Mouse (Mus musculus) erythroblast, adult 5-6 weeks (primary cell): ENCODE results near the gene Rgl1. TPM values are rescaled to one million over a fixed set of nuclear protein-coding genes. Genes with fewer than 3 reads are reported as not detected.

Experiments used
- ATAC-seq: replicated peaks from 2 replicates; pipeline ENCODE4 v1.8.0; 2016; ENCODE audit warnings: moderate number of reproducible peaks, mild to moderate bottlenecking, moderate TSS enrichment, inconsistent platforms; ENCODE audit not compliant: poor library complexity, low FRiP score, severe bottlenecking
- total RNA-seq, 2 experiments: library from RNA; stranded (forward) in 1 of 2; stranded (reverse) in 1 of 2; fragments of 150-400 nt in 1 of 2; fragments of 200-764, 138-1000 nt in 1 of 2; gene quantifications; 2 replicates each; pipeline versions ENCODE4 v1.2.3 to v1.2.4; 2015 to 2017; ENCODE audit warnings: low replicate concordance in 2 of 2

Rgl1 gene
- total RNA-seq, 2 experiments from 2014 or later, result 5.8 to 14.4 TPM

DNA sequence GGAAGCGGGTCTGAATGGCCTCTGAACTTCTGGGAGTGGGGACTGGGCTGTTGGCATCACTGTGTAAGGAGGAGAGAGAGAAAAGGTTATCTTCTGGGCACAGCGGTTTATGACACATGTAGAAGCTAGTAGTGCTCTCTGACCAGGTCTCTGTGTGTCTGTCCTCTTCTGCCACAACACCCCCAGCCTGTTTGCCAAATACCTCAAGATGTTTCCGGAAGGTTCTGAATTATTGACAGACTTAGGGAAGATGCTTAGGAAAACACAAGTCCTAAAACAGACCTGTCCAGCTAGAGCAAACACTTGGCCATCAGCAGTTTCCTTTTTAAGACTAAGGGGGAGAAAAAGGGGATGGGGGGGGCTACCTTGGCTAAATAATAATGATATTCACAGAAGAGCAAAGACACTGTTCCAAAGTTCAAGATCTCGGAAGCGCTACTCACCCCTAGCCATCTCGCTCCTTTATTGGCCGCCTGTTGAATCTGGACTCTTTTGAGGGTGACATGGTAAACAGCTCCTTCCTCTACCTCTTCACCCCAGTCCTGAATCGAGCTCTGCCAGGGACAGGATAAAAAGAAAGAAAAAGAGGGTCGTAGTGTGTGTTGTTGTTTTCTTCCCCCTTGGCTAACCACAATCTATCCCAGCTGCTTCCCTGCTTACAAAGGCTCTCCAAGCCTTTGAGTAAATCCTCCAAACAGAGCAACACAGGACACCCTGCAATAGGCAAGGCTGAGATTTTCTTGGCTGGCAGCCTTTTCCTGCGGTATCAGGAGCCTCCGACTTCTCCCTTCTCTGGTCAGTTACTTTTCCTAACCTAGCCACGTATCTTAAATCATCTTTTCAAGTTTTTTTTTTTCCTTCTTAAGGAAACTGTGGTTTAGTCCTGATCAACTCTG is 142.5 kb downstream of the Rgl1 start:
- no peak for ATAC-seq

DNA sequence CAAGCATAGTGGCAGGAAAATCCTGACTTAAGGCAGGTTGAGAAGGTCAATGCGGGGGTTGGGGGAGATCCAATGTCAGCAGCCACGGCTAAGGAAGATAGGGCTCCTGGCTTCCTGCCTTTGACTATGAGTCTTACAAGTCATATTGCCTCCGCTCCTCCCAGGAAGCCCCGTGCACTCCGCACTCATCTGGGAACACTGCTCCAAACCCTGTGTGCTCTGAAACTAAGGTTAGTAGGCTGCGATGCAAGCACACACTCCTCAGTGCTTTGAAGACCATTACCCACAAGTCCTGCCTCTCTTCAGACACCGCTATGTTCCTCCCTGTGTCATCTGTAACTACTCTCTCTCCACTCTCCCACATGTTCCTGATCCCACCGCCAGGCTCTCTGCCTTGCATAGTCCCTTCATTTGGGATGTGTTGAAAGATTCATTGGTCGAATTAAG is 143.4 kb downstream of the Rgl1 start:
- ATAC-seq, result no peak

- ATAC-seq, result no peak
Measured at GRCm38 (mm10) chr1:152621624-152622023, 144.5 kb downstream of the Rgl1 start.

GRCm38 (mm10) chr1:152619396-152619795 is 146.8 kb downstream of the Rgl1 start:
- ATAC-seq, result no peak

DNA sequence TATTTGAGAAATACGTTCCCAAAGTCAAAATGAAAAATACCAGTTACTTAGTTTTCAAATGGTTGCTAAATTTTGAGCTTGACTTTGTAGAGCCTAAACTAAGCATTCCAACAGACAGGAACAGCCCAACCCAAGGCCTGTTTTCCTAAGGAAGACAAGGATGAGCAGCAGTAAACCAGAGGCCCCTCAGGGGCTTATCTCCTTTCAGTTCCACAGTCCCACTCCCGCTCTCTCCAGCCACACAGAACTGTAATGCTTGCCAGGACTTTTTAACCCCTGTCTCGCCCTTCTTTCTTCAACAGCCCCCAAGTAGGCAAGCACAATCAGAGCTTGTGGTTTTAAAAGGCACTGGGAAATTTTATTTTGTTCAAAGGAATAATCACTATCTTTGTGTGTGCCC is 147.3 kb downstream of the Rgl1 start:
- ATAC-seq, result no peak

- ATAC-seq, result no peak
Measured at GRCm38 (mm10) chr1:152618381-152618780, 147.8 kb downstream of the Rgl1 start.

DNA sequence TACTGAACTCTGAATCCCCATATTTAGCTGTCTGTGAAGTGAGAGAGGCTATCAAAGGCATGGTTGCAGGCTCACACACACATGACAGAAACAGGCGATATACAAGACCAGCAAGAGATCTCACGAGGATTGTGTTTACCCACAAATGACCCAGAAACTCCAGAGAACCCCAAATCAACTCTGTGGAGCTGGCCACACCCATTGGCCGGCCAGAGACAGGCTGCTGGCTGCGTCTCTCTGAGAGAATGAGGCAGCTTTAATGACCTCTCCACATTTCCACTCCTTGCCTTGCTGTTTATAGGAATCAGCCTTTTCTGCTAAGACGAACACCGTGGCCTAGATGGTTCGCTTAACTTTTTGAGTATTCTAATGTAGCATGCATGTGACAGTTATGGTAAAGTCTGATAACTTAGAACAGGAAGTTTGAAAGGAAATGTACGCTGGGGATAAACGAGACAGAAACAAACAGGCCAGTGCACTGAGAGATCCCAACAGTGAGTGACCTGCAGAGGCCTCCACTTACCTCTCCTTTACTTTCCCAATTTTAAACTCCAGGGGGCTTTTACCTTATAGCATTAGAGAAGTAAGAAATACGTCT is 148.3 kb downstream of the Rgl1 start:
- ATAC-seq, result peak; percentile 87

GRCm38 (mm10) chr1:152616777-152617057 is 149.4 kb downstream of the Rgl1 start:
- no peak for ATAC-seq

- ATAC-seq, result no peak
Measured at GRCm38 (mm10) chr1:152615987-152616776, 150.0 kb downstream of the Rgl1 start.

DNA sequence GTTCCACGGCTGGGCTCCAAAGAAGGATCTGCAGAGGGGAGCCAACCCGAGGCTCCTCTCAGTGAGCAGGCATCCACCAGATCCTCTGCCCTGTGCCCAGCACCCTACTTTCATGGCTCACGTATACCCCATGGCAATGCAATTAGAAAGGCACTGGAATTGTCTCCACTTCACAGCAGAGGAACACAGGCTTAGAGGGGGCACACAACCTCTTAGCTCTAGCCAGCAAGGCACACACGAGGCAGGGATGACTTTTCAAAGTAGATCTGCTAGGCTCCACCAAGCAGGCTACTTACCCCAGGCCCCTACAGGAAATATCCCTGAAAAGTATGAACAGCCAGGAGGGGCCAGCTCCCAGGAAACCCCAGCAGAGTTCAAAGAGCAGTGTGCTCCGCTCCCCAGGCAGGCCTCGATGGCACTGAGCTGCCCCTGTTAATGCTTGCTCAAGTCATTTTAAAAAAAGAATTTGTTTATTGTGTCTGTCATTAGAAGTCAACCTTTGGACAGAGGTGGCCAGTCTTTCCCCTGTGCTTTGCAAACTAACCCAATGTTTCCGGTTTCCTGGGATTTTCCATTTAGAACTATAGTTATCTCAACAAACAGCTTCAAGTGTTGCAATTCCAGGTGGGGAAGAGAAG is 151.3 kb downstream of the Rgl1 start:
- no peak for ATAC-seq

DNA sequence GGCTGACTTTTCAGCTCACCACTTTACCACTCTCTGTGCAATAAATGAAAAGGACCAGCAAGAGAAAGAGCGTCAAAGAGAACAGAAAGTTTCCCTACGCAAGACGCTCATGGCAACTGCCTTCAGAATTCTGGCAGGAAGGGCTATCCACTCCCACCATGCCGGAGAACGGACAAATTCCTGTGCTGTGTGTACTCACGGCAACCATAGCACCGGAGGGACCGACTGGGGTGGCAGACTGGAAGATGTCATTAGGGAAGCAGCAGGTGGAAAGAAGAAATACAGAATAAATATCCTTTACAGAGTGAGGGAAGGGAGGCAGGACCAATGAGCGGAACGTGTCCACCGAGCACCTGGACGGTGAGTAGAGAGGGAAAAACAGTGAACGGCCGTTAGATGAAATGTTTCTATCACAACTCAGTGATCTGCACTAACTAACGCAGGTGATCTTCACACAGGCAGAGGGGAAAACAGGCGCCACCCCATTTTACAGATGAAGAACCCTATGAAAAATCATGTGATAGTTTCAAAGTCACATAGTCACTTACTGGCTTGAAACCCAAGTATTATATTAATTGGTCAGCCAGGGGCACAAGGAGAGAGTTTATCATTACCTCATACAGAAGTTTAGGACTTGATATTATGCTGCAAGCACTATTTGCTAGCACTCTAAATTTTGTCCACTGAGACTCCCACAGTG is 152.8 kb downstream of the Rgl1 start:
- no peak for ATAC-seq

DNA sequence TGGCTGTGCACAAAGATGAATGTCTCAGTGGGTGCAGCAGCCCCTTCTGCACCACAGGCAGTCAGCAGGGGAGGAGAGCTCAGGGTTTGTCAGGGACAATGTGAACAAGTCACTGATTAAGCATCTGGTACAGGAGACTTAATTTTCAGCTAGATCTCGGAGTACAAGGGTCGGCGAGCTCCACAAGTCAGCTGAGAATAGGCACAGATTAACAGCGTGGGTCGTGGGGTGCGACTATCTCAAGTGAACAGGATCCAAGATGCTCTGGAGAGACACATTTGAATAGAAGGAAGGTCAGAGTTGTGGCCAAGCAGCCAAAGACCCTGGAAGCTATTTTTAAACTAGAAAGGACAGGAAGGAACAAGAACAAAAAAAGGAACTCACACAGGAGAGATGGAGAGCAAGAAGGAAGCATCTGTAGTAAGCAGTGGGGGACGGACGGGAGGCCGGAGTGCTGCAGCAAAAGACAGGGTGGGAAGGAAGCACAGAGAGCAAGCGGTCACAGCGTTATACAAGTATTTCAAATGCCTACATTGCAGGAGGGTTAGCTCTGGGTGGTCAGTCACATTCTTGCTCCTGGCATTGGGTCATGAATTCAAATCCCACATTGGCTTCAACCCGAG is 153.5 kb downstream of the Rgl1 start:
- no peak for ATAC-seq

DNA sequence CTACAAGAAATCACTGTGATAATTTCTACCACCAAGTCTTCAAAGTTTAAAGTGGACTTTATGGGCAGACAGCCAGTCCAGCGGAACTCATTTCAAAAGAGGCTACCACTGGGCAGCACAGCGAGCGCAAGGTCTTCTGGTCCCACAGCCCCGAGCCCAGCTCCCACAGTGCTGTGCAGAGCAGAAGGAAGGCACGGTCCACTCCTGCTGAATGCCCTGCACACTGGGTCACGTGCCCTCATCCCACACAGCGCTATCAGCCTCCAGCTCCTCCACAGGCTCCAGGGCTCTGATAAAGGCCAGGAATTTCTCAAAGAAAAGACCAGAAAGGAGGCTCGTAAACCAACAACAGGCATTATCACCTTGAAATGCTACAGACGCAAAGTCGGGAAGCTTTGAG is 156.6 kb downstream of the Rgl1 start:
- ATAC-seq, result no peak

GRCm38 (mm10) chr1:152609006-152609405 is 157.1 kb downstream of the Rgl1 start:
- no peak for ATAC-seq

DNA sequence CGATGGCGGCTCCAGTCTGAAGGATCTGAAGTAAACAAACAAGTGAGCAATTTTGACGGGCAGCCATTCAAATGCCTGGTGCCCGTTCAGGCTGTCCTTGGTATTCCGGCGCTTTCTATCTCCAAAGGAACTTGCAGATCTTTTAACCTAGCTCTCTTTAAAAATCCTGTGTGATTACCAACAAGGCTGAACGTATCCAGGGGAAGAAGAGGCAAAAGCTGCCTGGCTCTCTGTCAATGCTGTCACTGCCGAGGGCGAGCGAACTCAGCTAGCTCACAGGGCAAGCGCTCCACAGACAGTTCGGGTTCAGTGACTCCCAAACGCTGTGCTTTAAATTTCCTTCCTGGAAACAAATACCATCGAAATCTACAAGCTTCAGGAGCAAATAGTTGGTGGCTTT is 158.4 kb downstream of the Rgl1 start:
- ATAC-seq, result no peak

DNA sequence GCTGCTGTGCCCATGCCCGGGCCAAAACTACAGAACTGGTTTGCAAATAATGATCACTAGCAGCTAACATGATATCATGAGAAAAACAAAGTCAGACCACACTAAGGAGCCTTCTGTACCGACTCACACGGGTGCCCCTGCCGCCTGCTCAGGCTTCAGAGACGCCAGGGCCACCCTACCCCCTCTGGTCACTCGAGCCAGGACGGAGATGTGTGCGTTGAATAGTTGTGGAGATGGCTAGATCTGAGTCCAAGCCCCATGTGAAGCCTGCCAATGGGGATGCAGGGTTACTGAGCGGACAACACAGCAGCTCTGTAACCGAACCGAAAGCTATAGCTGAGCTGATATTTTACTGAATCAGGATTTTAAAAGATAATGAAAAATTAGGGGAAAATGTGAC is 159.4 kb downstream of the Rgl1 start:
- no peak for ATAC-seq

DNA sequence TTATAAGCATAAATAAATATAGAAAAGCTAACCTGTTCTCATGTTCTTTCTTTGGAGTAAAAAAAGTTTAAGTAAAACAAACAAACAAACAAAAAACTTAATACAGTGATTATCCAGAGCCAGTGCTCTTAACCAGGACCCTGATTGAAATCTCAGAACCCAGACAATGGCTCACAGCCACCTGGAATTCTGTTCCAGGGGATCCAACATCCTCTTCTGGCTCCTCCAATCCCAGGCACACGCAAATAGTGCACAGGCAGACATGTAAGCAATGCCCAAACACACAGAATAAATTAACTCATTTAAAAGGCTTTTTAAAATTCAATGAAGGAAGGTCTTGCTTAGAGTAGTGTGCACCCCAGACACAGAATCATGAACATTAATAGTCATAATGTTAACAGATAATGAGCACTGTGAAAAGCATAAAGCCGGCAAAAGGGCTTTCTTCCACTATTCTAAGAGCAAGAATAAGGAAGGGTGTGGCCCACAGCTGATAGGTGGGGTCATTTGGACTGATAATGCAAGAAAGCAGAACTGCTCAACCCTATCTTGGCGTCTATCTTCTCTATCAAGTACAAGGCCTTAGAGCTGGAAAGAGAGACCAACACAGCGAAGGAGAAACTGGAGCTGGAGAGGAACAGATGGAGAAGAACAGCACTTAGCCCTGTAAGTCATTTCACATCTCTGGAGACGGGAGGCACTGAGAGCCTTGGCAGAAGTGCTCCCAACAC is 160.1 kb downstream of the Rgl1 start:
- ATAC-seq, result no peak

- no peak for ATAC-seq
Measured at GRCm38 (mm10) chr1:152604147-152604546, 162.0 kb downstream of the Rgl1 start.

GRCm38 (mm10) chr1:152603628-152604027 is 162.5 kb downstream of the Rgl1 start:
- no peak for ATAC-seq
